Mouse (Mus musculus): ENCODE results near the gene Skp1a. TPM values are rescaled to one million over a fixed set of nuclear protein-coding genes. Genes with fewer than 3 reads are reported as not detected.

Skp1a gene
- polyA plus RNA-seq, 1 experiment from 2014 or later, result 1,003 TPM

- no peak overlapping the region for H3K4me2 ChIP-seq (ENCODE audit: low read length)
- H3K4me3 ChIP-seq (ENCODE audit: low read length), result no peak overlapping the region
- no peak overlapping the region for H3K27ac ChIP-seq (ENCODE audit: low read depth, low read length)
- H3K9me3 ChIP-seq (ENCODE audit: control insufficient read depth, low read length), result no peaks in the 10 kb centered on the region
- 17% methylated on average over 16 of the region's 16 CpGs for WGBS
- no peaks in the 10 kb centered on the region for H3K36me3 ChIP-seq (ENCODE audit: control insufficient read depth, insufficient read depth, low read length)
- peaks cover 16% of the 10 kb centered on the region for H3K27me3 ChIP-seq (replicated peaks; ENCODE audit: control insufficient read depth, insufficient read depth, low read length)
- H3K4me1 ChIP-seq (ENCODE audit: control insufficient read depth, insufficient read depth, low read depth, low read length), result peaks cover 20% of the 10 kb centered on the region
- no peak overlapping the region for H3K9ac ChIP-seq (ENCODE audit: low read depth, low read length)
- ATAC-seq, result no peak
These were observed 54.6 kb downstream of the Skp1a start for GRCm38 (mm10) chr11:52286301-52286957.

GRCm38 (mm10) chr11:52286958-52287305 is 55.1 kb downstream of the Skp1a start:
- Histone ChIP-seq H3K36me3 (ENCODE audit: control insufficient read depth, insufficient read depth, low read length) (no peaks in the 10 kb centered on the region), H3K4me2 (ENCODE audit: low read length) (no peak overlapping the region), H3K27ac (ENCODE audit: low read depth, low read length) (no peak overlapping the region), H3K9me3 (ENCODE audit: control insufficient read depth, low read length) (no peaks in the 10 kb centered on the region), H3K27me3 (replicated peaks; ENCODE audit: control insufficient read depth, insufficient read depth, low read length) (peaks cover 16% of the 10 kb centered on the region), H3K9ac (ENCODE audit: low read depth, low read length) (no peak overlapping the region), H3K4me3 (ENCODE audit: low read length) (no peak overlapping the region), H3K4me1 (ENCODE audit: control insufficient read depth, insufficient read depth, low read depth, low read length) (peaks cover 20% of the 10 kb centered on the region)
- ATAC-seq, result no peak
- 19% methylated on average over 4 of the region's 4 CpGs for WGBS

GRCm38 (mm10) chr11:52292346-52292745 is 60.6 kb downstream of the Skp1a start:
- no peak overlapping the region for H3K27ac ChIP-seq (ENCODE audit: low read depth, low read length)
- H3K4me1 ChIP-seq (ENCODE audit: control insufficient read depth, insufficient read depth, low read depth, low read length), result no peaks in the 10 kb centered on the region
- no peaks in the 10 kb centered on the region for H3K9me3 ChIP-seq (ENCODE audit: control insufficient read depth, low read length)
- no peak for ATAC-seq
- 74% methylated on average over 7 of the region's 7 CpGs for WGBS
- no peaks in the 10 kb centered on the region for H3K27me3 ChIP-seq (replicated peaks; ENCODE audit: control insufficient read depth, insufficient read depth, low read length)
- no peaks in the 10 kb centered on the region for H3K36me3 ChIP-seq (ENCODE audit: control insufficient read depth, insufficient read depth, low read length)
- no peak overlapping the region for H3K4me3 ChIP-seq (ENCODE audit: low read length)
- no peak overlapping the region for H3K4me2 ChIP-seq (ENCODE audit: low read length)
- no peak overlapping the region for H3K9ac ChIP-seq (ENCODE audit: low read depth, low read length)

- H3K4me3 ChIP-seq (ENCODE audit: low read length), result no peak overlapping the region
- 72% methylated on average over 6 of the region's 6 CpGs for WGBS
- no peak overlapping the region for H3K27ac ChIP-seq (ENCODE audit: low read depth, low read length)
- no peaks in the 10 kb centered on the region for H3K4me1 ChIP-seq (ENCODE audit: control insufficient read depth, insufficient read depth, low read depth, low read length)
- no peak overlapping the region for H3K4me2 ChIP-seq (ENCODE audit: low read length)
- no peak for ATAC-seq
- H3K27me3 ChIP-seq (replicated peaks; ENCODE audit: control insufficient read depth, insufficient read depth, low read length), result no peaks in the 10 kb centered on the region
- H3K9ac ChIP-seq (ENCODE audit: low read depth, low read length), result no peak overlapping the region
- H3K36me3 ChIP-seq (ENCODE audit: control insufficient read depth, insufficient read depth, low read length), result no peaks in the 10 kb centered on the region
- H3K9me3 ChIP-seq (ENCODE audit: control insufficient read depth, low read length), result no peaks in the 10 kb centered on the region
These were observed 61.1 kb downstream of the Skp1a start for GRCm38 (mm10) chr11:52292894-52293293.

- WGBS, result 90% methylated on average over 9 of the region's 9 CpGs
- Histone ChIP-seq H3K27me3 (replicated peaks; ENCODE audit: control insufficient read depth, insufficient read depth, low read length) (no peaks in the 10 kb centered on the region), H3K9me3 (ENCODE audit: control insufficient read depth, low read length) (no peaks in the 10 kb centered on the region), H3K9ac (ENCODE audit: low read depth, low read length) (no peak overlapping the region), H3K4me2 (ENCODE audit: low read length) (no peak overlapping the region), H3K27ac (ENCODE audit: low read depth, low read length) (no peak overlapping the region), H3K36me3 (ENCODE audit: control insufficient read depth, insufficient read depth, low read length) (no peaks in the 10 kb centered on the region), H3K4me1 (ENCODE audit: control insufficient read depth, insufficient read depth, low read depth, low read length) (no peaks in the 10 kb centered on the region), H3K4me3 (ENCODE audit: low read length) (no peak overlapping the region)
- no peak for ATAC-seq
These were observed 62.3 kb downstream of the Skp1a start for GRCm38 (mm10) chr11:52294103-52294502.

Other genes with a start within 250 kb of the Skp1a start
- 219 and 224 TPM in 2 replicates for gene Ube2b, start 231.2 kb upstream of the Skp1a start, polyA plus RNA-seq (2015; fragmentation: Nextera tagmentation; extraction: Ambion mirVana)
- 29.4 and 30.3 TPM in 2 replicates for gene Cdkl3, start 227.8 kb upstream of the Skp1a start, polyA plus RNA-seq (2015; fragmentation: Nextera tagmentation; extraction: Ambion mirVana)
- gene Ppp2ca, start 133.3 kb upstream of the Skp1a start, polyA plus RNA-seq (2015; fragmentation: Nextera tagmentation; extraction: Ambion mirVana), result 124 and 125 TPM in 2 replicates
- not detected in 2 replicates for gene Olfr1373, start 86.5 kb upstream of the Skp1a start, polyA plus RNA-seq (2015; fragmentation: Nextera tagmentation; extraction: Ambion mirVana)
- gene Olfr1371, start 18.0 kb upstream of the Skp1a start, polyA plus RNA-seq (2015; fragmentation: Nextera tagmentation; extraction: Ambion mirVana), result not detected in 2 replicates
- 1.2 and 3.1 TPM in 2 replicates for gene Tcf7, start 51.0 kb downstream of the Skp1a start, polyA plus RNA-seq (2015; fragmentation: Nextera tagmentation; extraction: Ambion mirVana)
- 411 and 440 TPM in 2 replicates for gene Vdac1, start 128.9 kb downstream of the Skp1a start, polyA plus RNA-seq (2015; fragmentation: Nextera tagmentation; extraction: Ambion mirVana)
- 136 and 145 TPM in 2 replicates for gene 9530068E07Rik, start 164.4 kb downstream of the Skp1a start, polyA plus RNA-seq (2015; fragmentation: Nextera tagmentation; extraction: Ambion mirVana)

All from hindbrain, embryonic 16.5 days (tissue).